Mouse (Mus musculus) liver, adult 2 months (tissue): ENCODE measurements around the gene Fbxl13.

Experiments used
- CTCF ChIP-seq: fragments of 200-500 bp; IDR thresholded peaks from 2 replicates; pipeline ENCODE4 v1.5.1; 2011; ENCODE audit warnings: low read depth, low read length, control low read depth
- POLR2A ChIP-seq: fragments of 200-500 bp; IDR thresholded peaks from 2 replicates; pipeline ENCODE4 v1.6.1; 2011; ENCODE audit warnings: low read length, control low read depth; ENCODE audit not compliant: insufficient read depth; ENCODE audit errors: extremely low read depth

- TF ChIP-seq POLR2A (no peak), CTCF (no peak)
Measured at GRCm38 (mm10) chr5:21554732-21555131, 90.7 kb downstream of the Fbxl13 start.
